Mouse (Mus musculus) midbrain, embryonic 10.5 days (tissue): ENCODE results near the gene Col1a2. TPM values are rescaled to one million over a fixed set of nuclear protein-coding genes. Genes with fewer than 3 reads are reported as not detected.

Experiments
- DNase-seq: peaks from one replicate; pipeline ENCODE4 v3.0.0-alpha.2; 2017; ENCODE audit warnings: low spot score
- H3K27ac ChIP-seq: fragments of 300-500 bp; sonication (generic); replicated peaks from 2 replicates; pipeline ENCODE4 v1.5.1; 2016; ENCODE audit warnings: mild to moderate bottlenecking
- H3K27me3 ChIP-seq: fragments of 300-500 bp; sonication (generic); 2 replicates; pipeline ENCODE4 v1.6.1; 2016; ENCODE audit warnings: low read depth, mild to moderate bottlenecking; ENCODE audit not compliant: poor library complexity, severe bottlenecking
- H3K36me3 ChIP-seq: fragments of 300-500 bp; sonication (generic); 2 replicates; pipeline ENCODE4 v1.6.1; 2016; ENCODE audit warnings: mild to moderate bottlenecking, moderate library complexity
- H3K4me1 ChIP-seq: fragments of 300-500 bp; sonication (generic); 2 replicates; pipeline ENCODE4 v1.6.1; 2016
- H3K4me3 ChIP-seq: fragments of 300-500 bp; sonication (generic); 2 replicates; pipeline ENCODE4 v1.5.1; 2016; ENCODE audit warnings: mild to moderate bottlenecking, moderate library complexity
- H3K9me3 ChIP-seq: fragments of 300-500 bp; sonication (generic); replicated peaks from 2 replicates; pipeline ENCODE4 v1.6.1; 2016; ENCODE audit warnings: mild to moderate bottlenecking
- WGBS: fragments of 180-500 bp; shearing (Covaris S2); methylation state at CpG from one replicate; pipeline ENCODE4 v1.1.7; 2016; 5-methylcytosine and 5-hydroxymethylcytosine counted together
- polyA plus RNA-seq: library from polyadenylated mRNA; unstranded; fragments of >200 nt; fragmentation: Nextera tagmentation; extraction: Ambion mirVana; gene quantifications from 2 replicates; pipeline ENCODE4 v1.2.1, GENCODE M21; 2016

Col1a2 gene
- polyA plus RNA-seq, 1 experiment from 2014 or later: 84.9 TPM

GRCm38 (mm10) chr6:4496428-4496827 is 8.2 kb upstream of the Col1a2 start:
- no peaks in the 10 kb centered on the region for H3K27me3 ChIP-seq
- H3K4me1 ChIP-seq: no peaks in the 10 kb centered on the region
- no peaks in the 10 kb centered on the region for H3K36me3 ChIP-seq
- H3K9me3 ChIP-seq: no peaks in the 10 kb centered on the region
- H3K4me3 ChIP-seq: no peak overlapping the region
- WGBS: 77% methylated on average over 1 of the region's 1 CpGs
- DNase-seq: no peak
- H3K27ac ChIP-seq: no peak overlapping the region

DNA sequence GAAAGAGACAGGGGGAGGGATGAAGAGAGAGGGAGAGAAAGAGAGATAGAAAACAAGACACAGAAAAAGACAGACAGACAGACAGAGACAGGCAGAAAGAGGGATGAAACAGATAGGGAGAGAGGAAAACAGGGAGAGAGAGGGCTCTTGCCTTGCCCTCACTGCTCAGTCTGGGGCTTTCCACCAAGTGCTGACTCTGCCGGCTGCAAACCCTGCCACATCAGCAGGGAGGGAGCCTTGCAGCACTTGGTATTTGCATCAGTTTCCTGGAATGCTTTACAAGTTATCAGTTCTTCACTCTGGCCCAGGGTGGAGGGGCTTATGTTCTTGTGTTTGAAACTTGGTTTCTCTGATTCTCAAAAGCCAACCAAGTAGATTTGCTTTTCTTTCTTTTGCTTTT is 1.5 kb upstream of the Col1a2 start:
- Histone ChIP-seq H3K4me1 (peaks cover 25% of the 10 kb centered on the region), H3K36me3 (no peaks in the 10 kb centered on the region), H3K27ac (no peak overlapping the region), H3K27me3 (peaks cover 48% of the 10 kb centered on the region), H3K4me3 (no peak overlapping the region), H3K9me3 (no peaks in the 10 kb centered on the region)
- DNase-seq: no peak
- WGBS: 0% methylated on average over 1 of the region's 1 CpGs

DNA sequence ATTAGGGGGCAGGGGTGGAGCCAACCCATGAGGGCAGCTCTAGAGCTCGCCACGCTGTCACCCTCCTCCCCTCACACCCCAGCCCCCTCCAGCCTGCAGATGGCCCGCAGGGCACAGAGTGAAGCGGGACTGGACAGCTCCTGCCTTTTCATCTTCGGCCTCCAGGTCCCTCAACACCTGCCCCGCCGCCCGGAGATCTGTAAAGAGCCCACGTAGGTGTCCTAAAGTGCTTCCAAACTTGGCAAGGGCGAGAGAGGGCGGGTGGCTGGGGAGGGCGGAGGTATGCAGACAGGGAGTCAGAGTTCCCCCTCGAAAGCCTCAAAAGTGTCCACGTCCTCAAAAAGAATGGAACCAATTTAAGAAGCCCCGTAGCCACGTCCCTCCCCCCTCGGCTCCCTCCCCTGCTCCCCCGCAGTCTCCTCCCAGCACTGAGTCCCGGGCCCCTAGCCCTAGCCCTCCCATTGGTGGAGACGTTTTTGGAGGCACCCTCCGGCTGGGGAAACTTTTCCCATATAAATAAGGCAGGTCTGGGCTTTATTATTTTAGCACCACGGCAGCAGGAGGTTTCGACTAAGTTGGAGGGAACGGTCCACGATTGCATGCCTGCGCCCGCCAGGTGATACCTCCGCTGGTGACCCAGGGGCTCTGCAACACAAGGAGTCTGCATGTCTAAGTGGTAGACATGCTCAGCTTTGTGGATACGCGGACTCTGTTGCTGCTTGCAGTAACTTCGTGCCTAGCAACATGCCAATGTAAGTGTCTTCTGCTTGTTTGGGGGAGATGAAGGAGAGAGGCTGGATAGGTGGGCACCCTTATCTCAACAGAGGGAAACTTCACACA is 764 bp downstream of the Col1a2 start:
- Histone ChIP-seq H3K27me3 (peaks cover 48% of the 10 kb centered on the region), H3K27ac (peak overlapping the region; percentile 42), H3K4me1 (peaks cover 25% of the 10 kb centered on the region), H3K36me3 (no peaks in the 10 kb centered on the region), H3K9me3 (no peaks in the 10 kb centered on the region), H3K4me3 (peak overlapping the region; percentile 58)
- WGBS: under 1% methylated on average over 31 of the region's 31 CpGs
- peak; percentile 68 for DNase-seq

GRCm38 (mm10) chr6:4506106-4506505 is 1.5 kb downstream of the Col1a2 start:
- no peak overlapping the region; the same call in 1 of the 2 replicates for H3K27ac ChIP-seq
- DNase-seq: peak; percentile 30
- no peaks in the 10 kb centered on the region for H3K9me3 ChIP-seq
- H3K36me3 ChIP-seq: no peaks in the 10 kb centered on the region
- H3K4me3 ChIP-seq: peak overlapping the region; percentile 58
- H3K4me1 ChIP-seq: peaks cover 25% of the 10 kb centered on the region
- H3K27me3 ChIP-seq: peaks cover 48% of the 10 kb centered on the region
- WGBS: 2% methylated on average over 11 of the region's 11 CpGs

GRCm38 (mm10) chr6:4506791-4507190 is 2.2 kb downstream of the Col1a2 start:
- Histone ChIP-seq H3K4me1 (peaks cover 25% of the 10 kb centered on the region), H3K27ac (no peak overlapping the region), H3K36me3 (no peaks in the 10 kb centered on the region), H3K4me3 (no peak overlapping the region), H3K9me3 (no peaks in the 10 kb centered on the region), H3K27me3 (peaks cover 48% of the 10 kb centered on the region)
- 77% methylated on average over 5 of the region's 5 CpGs for WGBS
- DNase-seq: no peak

DNA sequence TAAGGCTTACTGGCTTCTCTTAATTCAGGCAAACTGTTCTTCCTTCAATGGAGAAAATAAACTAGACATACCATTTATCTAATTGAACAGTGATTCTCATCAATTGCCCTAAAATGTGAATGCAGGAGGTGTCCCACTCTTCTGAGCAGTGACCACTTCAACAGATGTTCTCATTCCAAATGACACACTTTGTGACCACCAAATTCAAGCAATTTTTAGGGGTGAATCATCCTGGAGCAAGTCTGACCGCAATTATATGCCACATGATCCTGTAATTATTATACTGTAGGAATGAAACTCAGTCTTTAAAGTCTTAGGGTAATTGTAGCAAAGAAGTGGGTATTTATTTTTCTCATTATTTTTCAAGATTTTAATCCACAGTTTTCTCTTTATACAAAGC is 2.7 kb downstream of the Col1a2 start:
- Histone ChIP-seq H3K9me3 (no peaks in the 10 kb centered on the region), H3K36me3 (no peaks in the 10 kb centered on the region), H3K4me3 (no peak overlapping the region), H3K27me3 (peaks cover 43% of the 10 kb centered on the region), H3K27ac (no peak overlapping the region), H3K4me1 (peaks cover 25% of the 10 kb centered on the region)
- WGBS: 91% methylated on average over 1 of the region's 1 CpGs
- DNase-seq: no peak

- Histone ChIP-seq H3K9me3 (no peaks in the 10 kb centered on the region), H3K4me3 (no peak overlapping the region), H3K4me1 (peaks cover 22% of the 10 kb centered on the region), H3K27me3 (peaks cover 35% of the 10 kb centered on the region), H3K27ac (no peak overlapping the region), H3K36me3 (no peaks in the 10 kb centered on the region)
- DNase-seq: no peak
- WGBS: 78% methylated on average over 4 of the region's 4 CpGs
Observed at GRCm38 (mm10) chr6:4508279-4508678, 3.7 kb downstream of the Col1a2 start.

- Histone ChIP-seq H3K27ac (no peak overlapping the region), H3K4me1 (peaks cover 19% of the 10 kb centered on the region), H3K4me3 (no peak overlapping the region), H3K27me3 (peaks cover 24% of the 10 kb centered on the region), H3K36me3 (no peaks in the 10 kb centered on the region), H3K9me3 (no peaks in the 10 kb centered on the region)
- no peak for DNase-seq
- 86% methylated on average over 4 of the region's 4 CpGs for WGBS
Observed at GRCm38 (mm10) chr6:4509395-4509794, 4.8 kb downstream of the Col1a2 start.

DNA sequence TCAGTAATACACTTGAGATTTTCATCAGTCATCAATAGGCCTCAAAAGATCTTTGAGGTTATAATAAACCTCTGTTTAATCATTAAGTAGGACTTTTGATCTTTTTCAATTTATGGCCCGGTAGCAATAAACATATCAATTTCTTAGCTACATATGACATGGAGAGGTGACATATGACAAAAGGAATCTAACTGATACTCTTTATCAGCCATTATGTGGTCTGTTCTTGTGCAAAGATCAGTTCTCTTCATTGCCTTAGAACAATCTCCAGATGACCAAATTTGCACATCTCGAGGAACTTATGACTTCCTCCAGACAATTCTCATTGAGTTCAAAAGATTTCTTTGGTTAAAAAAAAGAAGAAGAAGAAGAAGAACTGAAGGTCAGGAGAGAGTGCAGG is 10.1 kb downstream of the Col1a2 start:
- no peak overlapping the region for H3K4me3 ChIP-seq
- no peaks in the 10 kb centered on the region for H3K9me3 ChIP-seq
- H3K4me1 ChIP-seq: no peaks in the 10 kb centered on the region
- no peak for DNase-seq
- no peaks in the 10 kb centered on the region for H3K27me3 ChIP-seq
- 83% methylated on average over 2 of the region's 2 CpGs for WGBS
- no peak overlapping the region for H3K27ac ChIP-seq
- no peaks in the 10 kb centered on the region for H3K36me3 ChIP-seq

DNA sequence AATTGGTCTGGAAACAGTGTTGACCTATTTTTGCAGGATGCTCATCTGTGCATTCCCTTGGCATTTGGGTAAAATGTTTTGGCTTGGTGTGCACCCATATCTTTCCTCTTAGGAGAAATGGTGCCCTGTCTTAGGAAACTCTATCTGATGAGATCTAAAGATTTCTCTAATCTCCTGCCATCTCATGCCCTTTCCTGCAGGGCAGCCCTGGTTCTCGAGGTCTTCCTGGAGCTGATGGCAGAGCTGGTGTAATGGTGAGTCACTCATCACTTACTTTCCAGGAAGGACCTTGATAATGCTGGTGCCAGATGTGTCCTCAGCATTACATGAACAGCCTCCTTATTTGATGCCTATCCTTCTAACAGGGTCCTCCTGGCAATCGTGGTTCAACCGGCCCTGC is 16.4 kb downstream of the Col1a2 start:
- no peaks in the 10 kb centered on the region for H3K9me3 ChIP-seq

GRCm38 (mm10) chr6:4528439-4528838 is 23.8 kb downstream of the Col1a2 start:
- 92% methylated on average over 7 of the region's 7 CpGs for WGBS
- Histone ChIP-seq H3K36me3 (no peaks in the 10 kb centered on the region), H3K4me1 (no peaks in the 10 kb centered on the region)

More for the DNA sequence above, 16.4 kb downstream of the Col1a2 start:
- H3K4me1 ChIP-seq: no peaks in the 10 kb centered on the region
- DNase-seq: no peak
- WGBS: 91% methylated on average over 3 of the region's 3 CpGs
- no peak overlapping the region for H3K27ac ChIP-seq
- H3K4me3 ChIP-seq: no peak overlapping the region
- H3K36me3 ChIP-seq: no peaks in the 10 kb centered on the region
- no peaks in the 10 kb centered on the region for H3K27me3 ChIP-seq

GRCm38 (mm10) chr6:4530986-4531385 is 26.4 kb downstream of the Col1a2 start:
- H3K36me3 ChIP-seq: no peaks in the 10 kb centered on the region
- H3K27ac ChIP-seq: no peak overlapping the region
- WGBS: 84% methylated on average over 4 of the region's 4 CpGs

More at GRCm38 (mm10) chr6:4528439-4528838, 23.8 kb downstream of the Col1a2 start:
- Histone ChIP-seq H3K4me3 (no peak overlapping the region), H3K27ac (no peak overlapping the region), H3K27me3 (no peaks in the 10 kb centered on the region), H3K9me3 (no peaks in the 10 kb centered on the region)
- no peak for DNase-seq

GRCm38 (mm10) chr6:4532898-4533297 is 28.3 kb downstream of the Col1a2 start:
- Histone ChIP-seq H3K27me3 (no peaks in the 10 kb centered on the region), H3K27ac (no peak overlapping the region), H3K36me3 (no peaks in the 10 kb centered on the region), H3K4me3 (no peak overlapping the region), H3K4me1 (no peaks in the 10 kb centered on the region), H3K9me3 (no peaks in the 10 kb centered on the region)
- no peak for DNase-seq
- WGBS: 95% methylated on average over 1 of the region's 1 CpGs

More at GRCm38 (mm10) chr6:4530986-4531385, 26.4 kb downstream of the Col1a2 start:
- Histone ChIP-seq H3K4me3 (no peak overlapping the region), H3K4me1 (no peaks in the 10 kb centered on the region), H3K9me3 (no peaks in the 10 kb centered on the region), H3K27me3 (no peaks in the 10 kb centered on the region)
- no peak for DNase-seq
